Mouse (Mus musculus): ENCODE data around the gene Tmem258. TPM values are rescaled to one million over a fixed set of nuclear protein-coding genes. Genes with fewer than 3 reads are reported as not detected.
A peak's percentile ranks its signal among the peaks of the same experiment; 100 is the strongest.

Tmem258 gene
- polyA plus RNA-seq, 1 experiment from 2014 or later: 370 TPM

DNA sequence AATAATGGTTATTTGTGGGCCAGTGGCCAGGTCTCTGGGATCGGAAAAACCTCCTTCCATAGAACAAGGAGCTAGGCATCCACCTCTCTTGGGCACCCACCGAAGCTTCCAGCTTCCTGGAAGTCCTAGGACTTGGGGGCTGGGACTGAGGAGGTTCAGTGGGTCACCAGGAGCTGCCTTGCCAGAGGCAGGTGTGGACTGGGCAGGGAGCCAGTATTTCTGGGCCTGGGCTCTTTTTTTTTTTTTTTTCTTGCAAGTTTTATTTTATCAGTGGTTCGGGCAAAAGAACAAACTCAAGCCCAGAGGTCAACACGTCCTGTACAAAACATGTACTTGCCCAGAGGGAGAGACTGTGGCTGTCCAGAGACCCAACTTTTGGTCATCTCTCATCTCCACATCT, 22.0 kb downstream of the Tmem258 start:
- H3K9ac ChIP-seq (ENCODE audit: low read length): no peak overlapping the region
- DNase-seq (ENCODE audit: low spot score) (peak; percentile 91), ATAC-seq (ENCODE audit: low FRiP score, low TSS enrichment) (peak; percentile 52)
- no peak overlapping the region for H3K4me3 ChIP-seq (ENCODE audit: low read depth, low read length)
- H3K36me3 ChIP-seq (ENCODE audit: control insufficient read depth, insufficient read depth, low read length): no peaks in the 10 kb centered on the region
- H3K27me3 ChIP-seq (ENCODE audit: control insufficient read depth, insufficient read depth, low read length): no peaks in the 10 kb centered on the region
- peak overlapping the region; percentile 78 for H3K27ac ChIP-seq (replicated peaks)
- WGBS: 17% methylated on average over 4 of the region's 4 CpGs
- H3K4me2 ChIP-seq (replicated peaks; ENCODE audit: low read depth): peak overlapping the region; percentile 48; the same call in 1 of the 2 replicates
- no peak for TF ChIP-seq EP300 (optimal IDR thresholded peaks at IDR 0.05)
- TF ChIP-seq CTCF (IDR thresholded peaks at IDR 0.05; ENCODE audit: low read depth): no peak
- no peaks in the 10 kb centered on the region for H3K9me3 ChIP-seq (ENCODE audit: control insufficient read depth, low read length)
- 0 out of 2 replicates have a peak, but pooled peaks cover 4% of the 10 kb centered on the region for H3K4me1 ChIP-seq (replicated peaks; ENCODE audit: control insufficient read depth, insufficient read depth)

DNA sequence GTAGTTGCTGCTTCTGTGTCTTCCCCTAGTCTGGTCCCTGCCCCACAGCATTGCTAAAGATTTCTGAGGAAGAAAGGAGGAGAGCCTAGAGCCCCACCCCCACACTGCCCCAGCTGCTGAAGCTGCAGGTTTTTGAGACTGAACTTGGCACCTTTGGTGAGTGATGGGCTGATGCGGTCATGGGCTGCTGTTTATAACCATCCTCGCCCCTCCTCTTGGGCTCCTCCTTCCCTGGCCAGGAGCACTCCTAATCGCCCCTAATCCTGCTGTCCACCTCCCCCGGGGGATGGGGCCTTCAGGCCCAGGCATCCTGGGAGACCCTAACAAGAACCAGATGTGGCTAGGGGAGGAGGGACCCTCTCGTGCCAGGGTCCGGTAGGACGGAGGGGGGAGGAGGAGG, 27.2 kb downstream of the Tmem258 start:
- H3K27ac ChIP-seq (replicated peaks): no peak overlapping the region
- ATAC-seq (ENCODE audit: low FRiP score, low TSS enrichment) (no peak), DNase-seq (ENCODE audit: low spot score) (no peak)
- no peak overlapping the region for H3K9ac ChIP-seq (ENCODE audit: low read length)
- no peak overlapping the region for H3K4me2 ChIP-seq (replicated peaks; ENCODE audit: low read depth)
- H3K9me3 ChIP-seq (ENCODE audit: control insufficient read depth, low read length): no peaks in the 10 kb centered on the region
- WGBS: 44% methylated on average over 7 of the region's 7 CpGs
- H3K27me3 ChIP-seq (ENCODE audit: control insufficient read depth, insufficient read depth, low read length): no peaks in the 10 kb centered on the region
- H3K36me3 ChIP-seq (ENCODE audit: control insufficient read depth, insufficient read depth, low read length): no peaks in the 10 kb centered on the region
- TF ChIP-seq EP300 (optimal IDR thresholded peaks at IDR 0.05) (no peak), CTCF (IDR thresholded peaks at IDR 0.05; ENCODE audit: low read depth) (no peak)
- 0 out of 2 replicates have a peak, but pooled peaks cover 4% of the 10 kb centered on the region for H3K4me1 ChIP-seq (replicated peaks; ENCODE audit: control insufficient read depth, insufficient read depth)
- no peak overlapping the region for H3K4me3 ChIP-seq (ENCODE audit: low read depth, low read length)

DNA sequence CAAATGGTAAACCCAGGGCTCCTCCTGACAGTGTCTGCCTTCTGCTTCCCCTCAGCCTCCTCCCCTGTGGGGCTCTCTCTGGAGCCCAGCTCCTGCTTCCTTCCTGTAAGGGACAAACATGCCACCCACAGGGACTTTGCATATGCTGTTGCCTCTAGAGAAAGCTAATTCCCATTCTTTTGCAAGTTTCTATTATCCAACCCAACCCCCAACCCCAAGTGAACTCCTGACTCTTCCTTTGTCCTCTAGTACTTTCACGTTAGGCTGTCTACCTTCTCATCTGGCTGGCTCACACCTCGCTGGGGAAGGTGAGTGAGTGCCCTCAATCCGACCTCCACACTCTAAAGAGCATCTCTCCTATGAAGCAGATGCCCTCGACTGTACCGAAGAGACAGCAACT, 28.1 kb downstream of the Tmem258 start:
- H3K4me1 ChIP-seq (replicated peaks; ENCODE audit: control insufficient read depth, insufficient read depth): 0 out of 2 replicates have a peak, but pooled peaks cover 4% of the 10 kb centered on the region
- no peaks in the 10 kb centered on the region for H3K9me3 ChIP-seq (ENCODE audit: control insufficient read depth, low read length)
- TF ChIP-seq CTCF (IDR thresholded peaks at IDR 0.05; ENCODE audit: low read depth): no peak
- TF ChIP-seq EP300 (optimal IDR thresholded peaks at IDR 0.05): no peak
- no peak overlapping the region for H3K27ac ChIP-seq (replicated peaks)
- WGBS: 42% methylated on average over 5 of the region's 5 CpGs
- DNase-seq (ENCODE audit: low spot score) (no peak), ATAC-seq (ENCODE audit: low FRiP score, low TSS enrichment) (no peak)
- no peak overlapping the region for H3K9ac ChIP-seq (ENCODE audit: low read length)
- no peaks in the 10 kb centered on the region for H3K36me3 ChIP-seq (ENCODE audit: control insufficient read depth, insufficient read depth, low read length)
- H3K27me3 ChIP-seq (ENCODE audit: control insufficient read depth, insufficient read depth, low read length): no peaks in the 10 kb centered on the region
- H3K4me3 ChIP-seq (ENCODE audit: low read depth, low read length): no peak overlapping the region
- H3K4me2 ChIP-seq (replicated peaks; ENCODE audit: low read depth): no peak overlapping the region

DNA sequence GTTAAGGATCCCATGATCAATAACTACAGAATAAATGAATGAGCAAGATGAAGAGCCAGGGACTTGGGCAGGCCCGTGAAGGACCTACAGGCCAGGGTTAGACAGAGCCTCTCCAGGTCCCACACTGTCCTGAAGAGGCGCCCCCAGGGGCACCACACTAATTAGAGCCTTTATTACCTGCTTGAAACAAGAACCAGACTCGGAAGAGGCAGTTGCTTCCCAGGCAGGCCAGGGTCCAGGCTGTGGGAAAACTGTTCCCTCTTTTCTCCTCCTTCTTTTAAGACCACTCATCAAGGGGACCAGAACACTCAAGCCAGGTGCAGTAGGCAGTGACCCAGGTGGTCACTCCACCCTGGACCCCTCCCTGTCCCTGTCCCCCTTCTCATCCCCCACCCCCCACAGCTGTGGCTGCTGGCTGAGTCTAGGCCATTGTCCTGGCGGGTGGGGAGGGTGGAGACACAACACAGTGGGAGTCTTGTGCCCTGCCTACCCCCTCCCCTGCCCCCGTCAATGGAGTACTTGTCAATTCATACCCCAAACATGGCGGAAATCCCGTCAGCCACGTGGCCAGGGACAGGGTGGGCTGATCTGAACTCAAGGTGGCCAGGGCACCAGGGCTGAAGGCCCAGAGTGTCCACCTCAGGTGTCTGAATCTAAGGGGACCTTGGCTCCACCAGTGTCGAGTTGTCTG, 28.7 kb downstream of the Tmem258 start:
- H3K4me3 ChIP-seq (ENCODE audit: low read depth, low read length): no peak overlapping the region
- no peak for DNase-seq (ENCODE audit: low spot score)
- H3K9me3 ChIP-seq (ENCODE audit: control insufficient read depth, low read length): no peaks in the 10 kb centered on the region
- 50% methylated on average over 9 of the region's 9 CpGs for WGBS
- 0 out of 2 replicates have a peak, but pooled peaks cover 4% of the 10 kb centered on the region for H3K4me1 ChIP-seq (replicated peaks; ENCODE audit: control insufficient read depth, insufficient read depth)
- H3K36me3 ChIP-seq (ENCODE audit: control insufficient read depth, insufficient read depth, low read length): no peaks in the 10 kb centered on the region
- TF ChIP-seq EP300 (optimal IDR thresholded peaks at IDR 0.05) (no peak), CTCF (IDR thresholded peaks at IDR 0.05; ENCODE audit: low read depth) (no peak)
- no peak overlapping the region for H3K4me2 ChIP-seq (replicated peaks; ENCODE audit: low read depth)
- no peak overlapping the region for H3K9ac ChIP-seq (ENCODE audit: low read length)
- H3K27ac ChIP-seq (replicated peaks): no peak overlapping the region
- ATAC-seq (ENCODE audit: low FRiP score, low TSS enrichment): no peak
- H3K27me3 ChIP-seq (ENCODE audit: control insufficient read depth, insufficient read depth, low read length): no peaks in the 10 kb centered on the region

DNA sequence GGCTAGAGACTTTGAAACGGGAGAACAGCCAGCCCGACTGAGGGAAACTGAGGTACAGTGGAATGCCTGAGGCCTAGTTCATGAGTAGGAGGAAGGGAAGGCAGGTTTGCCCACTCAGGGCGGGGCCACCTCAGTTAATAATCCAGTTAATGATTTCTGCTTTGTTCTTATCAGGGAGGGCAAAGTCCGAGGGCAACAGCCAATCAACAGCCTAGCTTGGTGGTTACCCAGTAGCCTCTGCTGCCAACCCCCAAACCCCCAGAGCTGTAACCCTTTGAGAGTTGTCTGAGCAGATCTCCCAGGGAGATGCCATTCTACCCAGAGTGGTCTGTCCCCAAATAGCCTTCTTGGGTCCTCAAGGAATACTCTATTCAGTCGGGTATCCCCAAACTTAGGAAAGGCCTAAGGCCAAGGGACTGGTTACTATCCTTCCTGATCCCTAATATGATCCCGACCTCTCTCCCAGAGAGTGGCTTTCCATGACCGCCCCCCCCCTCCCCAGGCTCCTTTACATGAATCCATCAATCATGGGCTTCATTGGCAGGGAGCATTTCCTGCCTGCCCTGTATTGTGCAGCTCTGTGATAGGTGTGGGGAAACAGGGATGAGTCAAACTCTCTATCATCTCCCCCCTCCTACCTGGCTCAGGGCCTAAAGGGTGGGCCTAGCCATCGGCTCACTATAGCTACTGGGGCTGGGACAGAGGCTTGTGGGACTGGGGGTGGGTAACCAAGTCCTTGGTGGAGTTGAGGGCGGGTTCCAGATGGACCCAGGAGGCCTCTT, 32.2 kb downstream of the Tmem258 start:
- Histone ChIP-seq H3K4me2 (replicated peaks; ENCODE audit: low read depth) (no peak overlapping the region), H3K4me1 (replicated peaks; ENCODE audit: control insufficient read depth, insufficient read depth) (no peaks in the 10 kb centered on the region), H3K9me3 (ENCODE audit: control insufficient read depth, low read length) (no peaks in the 10 kb centered on the region), H3K9ac (ENCODE audit: low read length) (no peak overlapping the region), H3K36me3 (ENCODE audit: control insufficient read depth, insufficient read depth, low read length) (no peaks in the 10 kb centered on the region), H3K27me3 (ENCODE audit: control insufficient read depth, insufficient read depth, low read length) (no peaks in the 10 kb centered on the region), H3K4me3 (ENCODE audit: low read depth, low read length) (no peak overlapping the region), H3K27ac (replicated peaks) (peak overlapping the region; percentile 56)
- no peak for TF ChIP-seq EP300 (optimal IDR thresholded peaks at IDR 0.05)
- no peak for TF ChIP-seq CTCF (IDR thresholded peaks at IDR 0.05; ENCODE audit: low read depth)
- peak; percentile 89 for DNase-seq (ENCODE audit: low spot score)
- ATAC-seq (ENCODE audit: low FRiP score, low TSS enrichment): peak; percentile 74
- 57% methylated on average over 9 of the region's 9 CpGs for WGBS

DNA sequence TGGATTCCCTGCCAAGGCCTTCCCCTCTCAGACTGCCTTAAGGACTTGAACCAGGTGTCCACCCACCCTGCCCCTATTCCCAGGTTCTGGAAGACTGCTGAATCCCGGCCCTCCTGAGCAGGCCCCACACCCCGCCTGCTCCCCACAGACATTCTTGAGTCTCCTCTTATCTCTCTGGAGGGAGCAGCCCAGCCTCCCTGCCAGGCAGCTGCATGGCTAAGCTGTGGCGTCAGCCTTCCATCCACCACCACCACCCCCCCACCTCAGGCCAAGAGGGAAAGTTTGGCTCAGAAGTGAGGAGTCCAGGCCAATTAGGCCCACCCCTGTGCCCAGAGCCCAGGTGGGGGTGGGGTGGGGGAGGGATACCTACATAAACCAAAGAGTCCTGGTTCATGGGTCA, 34.7 kb downstream of the Tmem258 start:
- ATAC-seq (ENCODE audit: low FRiP score, low TSS enrichment) (peak; percentile 45), DNase-seq (ENCODE audit: low spot score) (peak; percentile 75)
- H3K9me3 ChIP-seq (ENCODE audit: control insufficient read depth, low read length): no peaks in the 10 kb centered on the region
- H3K9ac ChIP-seq (ENCODE audit: low read length): no peak overlapping the region
- H3K27ac ChIP-seq (replicated peaks): peak overlapping the region; percentile 73; the same call in 1 of the 2 replicates
- no peaks in the 10 kb centered on the region for H3K27me3 ChIP-seq (ENCODE audit: control insufficient read depth, insufficient read depth, low read length)
- H3K4me2 ChIP-seq (replicated peaks; ENCODE audit: low read depth): peak overlapping the region; percentile 74
- TF ChIP-seq CTCF (IDR thresholded peaks at IDR 0.05; ENCODE audit: low read depth) (no peak), EP300 (optimal IDR thresholded peaks at IDR 0.05) (no peak)
- H3K36me3 ChIP-seq (ENCODE audit: control insufficient read depth, insufficient read depth, low read length): no peaks in the 10 kb centered on the region
- H3K4me1 ChIP-seq (replicated peaks; ENCODE audit: control insufficient read depth, insufficient read depth): no peaks in the 10 kb centered on the region
- no peak overlapping the region; the same call in 1 of the 2 replicates for H3K4me3 ChIP-seq (ENCODE audit: low read depth, low read length)
- 52% methylated on average over 3 of the region's 3 CpGs for WGBS
